Mouse (Mus musculus) heart, embryonic 11.5 days (tissue): ENCODE measurements around the gene Arl15. TPM values are rescaled to one million over a fixed set of nuclear protein-coding genes. Genes with fewer than 3 reads are reported as not detected.

Experiments used
- ATAC-seq: fragments of 200-750 bp; cut with Nextera tagmentation; replicated peaks from 2 replicates; pipeline ENCODE4 v1.8.0; 2017; ENCODE audit warnings: moderate library complexity; ENCODE audit not compliant: insufficient number of reproducible peaks, low FRiP score, low TSS enrichment
- H3K27ac ChIP-seq: fragments of 300-500 bp; sonication (generic); 2 replicates; pipeline ENCODE4 v1.5.1; 2014; ENCODE audit warnings: mild to moderate bottlenecking, low read depth, low read length
- H3K27me3 ChIP-seq: fragments of 300-500 bp; sonication (generic); 2 replicates; pipeline ENCODE4 v1.6.1; 2014; ENCODE audit warnings: mild to moderate bottlenecking, low read length, mixed read lengths; ENCODE audit not compliant: control insufficient read depth, insufficient read depth
- H3K36me3 ChIP-seq: fragments of 300-500 bp; sonication (generic); 2 replicates; pipeline ENCODE4 v1.6.1; 2014; ENCODE audit warnings: mild to moderate bottlenecking, low read length, moderate library complexity, mixed read lengths; ENCODE audit not compliant: control insufficient read depth, insufficient read depth
- H3K4me1 ChIP-seq: fragments of 300-500 bp; sonication (generic); 2 replicates; pipeline ENCODE4 v1.6.1; 2014; ENCODE audit warnings: low read length; ENCODE audit not compliant: control insufficient read depth, insufficient read depth
- H3K4me2 ChIP-seq: fragments of 300-500 bp; sonication (generic); 2 replicates; pipeline ENCODE4 v1.6.1; 2014; ENCODE audit warnings: mild to moderate bottlenecking, moderate library complexity
- H3K4me3 ChIP-seq: fragments of 300-500 bp; sonication (generic); 2 replicates; pipeline ENCODE4 v1.5.1; 2014; ENCODE audit warnings: low read depth, low read length
- H3K9ac ChIP-seq: fragments of 300-500 bp; sonication (generic); 2 replicates; pipeline ENCODE4 v1.6.1; 2014; ENCODE audit warnings: mild to moderate bottlenecking, low read depth, low read length, moderate library complexity
- H3K9me3 ChIP-seq: fragments of 300-500 bp; sonication (generic); replicated peaks from 2 replicates; pipeline ENCODE4 v1.6.1; 2016; ENCODE audit warnings: low read length; ENCODE audit not compliant: control insufficient read depth
- WGBS: fragments of 180-500 bp; shearing (Covaris S2); extraction: QIAGEN DNeasy Blood & Tissue Kit; methylation state at CpG from one replicate; pipeline ENCODE4 v1.1.7; 2014; ENCODE audit not compliant: insufficient replicate concordance; 5-methylcytosine and 5-hydroxymethylcytosine counted together
- polyA plus RNA-seq: library from polyadenylated mRNA; unstranded; fragments of >200 nt; fragmentation: Nextera tagmentation; extraction: Ambion mirVana; gene quantifications from 2 replicates; pipeline ENCODE4 v1.2.1, GENCODE M21; 2014

The Arl15 gene
- polyA plus RNA-seq, 1 experiment from 2014 or later, result 10.1 TPM

DNA sequence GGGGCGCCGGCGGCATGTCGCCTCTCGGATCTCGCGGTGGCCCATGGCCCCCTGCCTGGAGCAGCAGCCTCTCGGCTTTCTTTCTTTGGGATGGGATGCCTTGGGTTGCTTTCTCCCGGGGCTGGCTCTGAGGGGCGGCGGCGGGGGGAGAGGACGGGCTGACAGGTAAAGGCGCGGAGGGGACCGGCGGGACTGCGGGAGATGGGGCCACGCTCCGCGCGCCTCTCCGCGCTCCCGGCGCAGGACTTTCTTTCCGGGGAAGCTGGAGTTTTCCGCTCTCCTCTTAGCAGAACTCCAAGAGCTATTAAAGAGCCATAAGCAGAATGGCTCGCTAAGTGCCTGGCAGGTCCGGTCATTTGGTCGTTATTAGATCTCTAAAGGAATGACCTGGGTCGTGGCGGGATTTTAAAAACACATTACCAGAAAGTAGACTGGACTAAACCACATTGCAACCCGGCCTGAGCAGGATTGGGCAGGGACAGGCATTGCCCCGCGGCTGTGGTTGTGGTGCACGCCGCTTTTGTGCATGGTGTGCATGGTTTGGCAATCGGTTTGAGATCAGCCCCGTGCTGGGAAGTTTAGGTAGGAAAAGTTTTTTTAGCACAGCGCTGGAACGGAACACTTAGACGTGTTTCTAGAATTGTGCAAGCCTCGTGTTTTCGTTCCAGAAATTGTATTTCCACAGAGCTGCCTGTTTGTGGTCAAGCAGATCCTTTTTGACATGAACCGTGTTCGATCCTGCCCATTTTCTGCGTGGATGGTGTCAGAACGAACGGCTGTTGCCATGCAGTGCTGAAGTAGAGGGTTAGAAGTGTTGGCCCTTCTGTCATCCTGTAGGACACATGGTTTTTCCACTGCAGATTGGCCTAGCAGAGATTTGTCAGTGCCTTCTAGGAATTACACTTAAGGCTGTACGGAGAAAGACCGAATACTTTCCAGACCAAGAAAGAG is 675 bp downstream of the Arl15 start:
- H3K27me3 ChIP-seq, result no peaks in the 10 kb centered on the region
- no peaks in the 10 kb centered on the region for H3K36me3 ChIP-seq
- peak overlapping the region; percentile 87 for H3K4me2 ChIP-seq
- 2% methylated on average over 52 of the region's 52 CpGs for WGBS
- H3K9me3 ChIP-seq, result no peaks in the 10 kb centered on the region
- peak overlapping the region; percentile 93 for H3K9ac ChIP-seq
- H3K4me3 ChIP-seq, result peak overlapping the region; percentile 91
- ATAC-seq, result peak; percentile 42; the same call in 1 of the 2 replicates
- peak overlapping the region; percentile 93 for H3K27ac ChIP-seq
- H3K4me1 ChIP-seq, result peaks cover 22% of the 10 kb centered on the region

DNA sequence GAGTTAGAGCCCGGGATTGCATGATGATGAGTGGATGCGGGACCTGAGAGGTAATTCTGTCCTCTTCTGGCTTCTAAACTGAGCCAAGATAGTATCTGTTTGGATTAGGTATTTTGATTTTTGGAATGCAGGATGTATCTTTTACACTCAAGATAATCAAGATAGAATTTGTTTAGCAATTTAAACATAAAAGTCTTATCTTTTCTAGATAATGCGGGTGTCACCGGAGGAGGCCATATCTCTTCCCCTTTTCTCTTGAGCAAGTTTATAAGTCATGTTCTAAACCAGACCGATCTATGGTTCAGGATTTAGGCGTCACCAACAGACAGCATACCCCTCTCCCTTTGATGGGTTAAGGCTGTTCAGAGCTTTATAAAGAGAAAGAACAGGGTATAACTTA is 3.1 kb downstream of the Arl15 start:
- no peak overlapping the region; the same call in 1 of the 2 replicates for H3K4me2 ChIP-seq
- no peak for ATAC-seq
- 71% methylated on average over 6 of the region's 6 CpGs for WGBS

DNA sequence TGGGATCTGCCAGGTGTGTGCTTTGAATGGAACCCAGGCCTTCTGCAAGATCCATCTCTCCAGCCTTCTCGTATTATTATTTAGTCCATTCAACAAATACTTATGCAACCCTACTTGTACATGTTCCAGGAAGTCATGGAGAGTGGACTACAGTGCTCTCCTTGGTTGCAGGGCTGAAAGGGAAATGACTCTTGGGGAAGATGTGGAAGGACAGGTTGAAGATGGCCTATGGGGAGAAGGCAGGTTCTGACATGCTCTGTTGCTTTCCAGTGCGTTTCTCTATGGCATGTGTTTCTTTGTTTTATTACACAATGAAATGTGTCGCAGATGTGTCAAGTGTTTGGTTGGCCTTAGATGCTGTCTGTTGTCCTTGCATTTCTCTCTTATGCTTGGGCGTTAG is 5.1 kb downstream of the Arl15 start:
- Histone ChIP-seq H3K4me1 (peaks cover 22% of the 10 kb centered on the region), H3K36me3 (no peaks in the 10 kb centered on the region), H3K27me3 (no peaks in the 10 kb centered on the region), H3K9ac (no peak overlapping the region), H3K4me3 (no peak overlapping the region), H3K27ac (no peak overlapping the region), H3K4me2 (no peak overlapping the region), H3K9me3 (no peaks in the 10 kb centered on the region)
- no peak for ATAC-seq
- 91% methylated on average over 4 of the region's 4 CpGs for WGBS

More for the DNA sequence above, 3.1 kb downstream of the Arl15 start:
- Histone ChIP-seq H3K36me3 (no peaks in the 10 kb centered on the region), H3K4me1 (peaks cover 22% of the 10 kb centered on the region), H3K4me3 (no peak overlapping the region), H3K27me3 (no peaks in the 10 kb centered on the region), H3K9me3 (no peaks in the 10 kb centered on the region), H3K27ac (no peak overlapping the region), H3K9ac (no peak overlapping the region)

DNA sequence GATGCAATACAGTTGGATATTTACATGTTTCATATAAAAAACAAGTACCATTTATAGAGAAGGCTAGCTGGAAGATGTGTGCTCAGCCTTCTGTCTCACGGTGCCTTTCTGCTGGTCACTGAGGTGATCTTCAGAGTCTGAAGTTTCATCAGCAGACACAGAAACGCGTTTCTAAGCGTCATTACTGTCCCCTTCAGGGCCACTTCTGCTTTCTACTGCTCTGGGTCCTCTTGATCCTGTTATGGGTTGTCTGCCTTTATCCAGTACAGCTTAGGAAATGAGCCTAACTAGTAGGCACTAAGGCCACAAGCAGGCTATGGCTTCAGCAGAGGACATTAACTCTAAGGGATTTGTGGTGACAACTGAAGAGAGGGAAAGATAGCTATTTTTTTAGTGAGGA is 5.9 kb downstream of the Arl15 start:
- no peak overlapping the region for H3K9ac ChIP-seq
- H3K27me3 ChIP-seq, result no peaks in the 10 kb centered on the region
- ATAC-seq, result no peak
- 88% methylated on average over 4 of the region's 4 CpGs for WGBS
- no peaks in the 10 kb centered on the region for H3K9me3 ChIP-seq
- H3K27ac ChIP-seq, result no peak overlapping the region
- H3K4me3 ChIP-seq, result no peak overlapping the region
- no peak overlapping the region for H3K4me2 ChIP-seq
- no peaks in the 10 kb centered on the region for H3K36me3 ChIP-seq
- peaks cover 21% of the 10 kb centered on the region for H3K4me1 ChIP-seq

DNA sequence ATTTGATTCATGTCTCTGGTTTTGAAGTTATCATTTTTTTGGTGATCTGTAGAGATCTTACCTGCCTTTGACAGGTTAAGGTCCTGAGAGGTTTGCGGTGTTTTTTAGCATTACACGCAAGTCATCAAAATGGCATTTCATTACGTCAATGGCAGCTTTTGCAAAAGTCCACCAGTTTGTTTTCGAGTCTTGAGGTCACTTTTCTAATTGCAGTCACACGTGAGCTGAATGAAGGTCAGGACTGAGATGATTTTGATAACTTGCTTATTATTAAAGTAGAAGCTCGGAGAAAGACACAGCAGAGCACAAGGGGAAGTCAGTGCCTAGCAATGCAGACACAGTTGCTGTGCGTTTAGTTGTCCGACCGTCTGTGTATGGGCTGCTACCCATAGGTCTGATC is 8.3 kb downstream of the Arl15 start:
- no peak for ATAC-seq
- Histone ChIP-seq H3K36me3 (no peaks in the 10 kb centered on the region), H3K27ac (no peak overlapping the region), H3K27me3 (no peaks in the 10 kb centered on the region), H3K4me1 (no peaks in the 10 kb centered on the region), H3K4me2 (no peak overlapping the region), H3K9ac (no peak overlapping the region), H3K4me3 (no peak overlapping the region), H3K9me3 (no peaks in the 10 kb centered on the region)
- 86% methylated on average over 9 of the region's 9 CpGs for WGBS

DNA sequence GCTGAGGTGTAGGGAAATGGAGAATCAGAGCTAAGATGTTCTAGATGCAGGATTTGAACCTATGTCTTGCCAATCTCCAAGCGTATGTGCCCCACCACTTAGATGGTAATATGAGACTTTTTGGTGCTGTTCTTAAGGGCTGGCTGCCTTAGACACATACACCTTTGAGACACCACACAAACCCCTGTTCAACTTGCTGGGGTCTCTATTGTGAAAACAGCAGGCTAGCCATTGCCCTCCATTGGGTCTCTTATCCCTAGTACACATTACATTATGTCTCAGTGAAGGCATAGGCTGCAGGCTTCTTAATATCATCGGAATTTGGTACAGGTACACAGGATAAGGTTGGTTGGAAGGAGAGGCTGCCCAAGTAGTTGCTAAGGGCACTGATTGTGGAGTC is 16.8 kb downstream of the Arl15 start:
- 88% methylated on average over 2 of the region's 2 CpGs for WGBS
- H3K4me3 ChIP-seq, result no peak overlapping the region
- no peak overlapping the region for H3K4me2 ChIP-seq
- H3K27me3 ChIP-seq, result no peaks in the 10 kb centered on the region
- no peak overlapping the region for H3K27ac ChIP-seq
- H3K9ac ChIP-seq, result no peak overlapping the region
- H3K4me1 ChIP-seq, result peaks cover 24% of the 10 kb centered on the region
- ATAC-seq, result no peak
- H3K9me3 ChIP-seq, result no peaks in the 10 kb centered on the region
- no peaks in the 10 kb centered on the region for H3K36me3 ChIP-seq

DNA sequence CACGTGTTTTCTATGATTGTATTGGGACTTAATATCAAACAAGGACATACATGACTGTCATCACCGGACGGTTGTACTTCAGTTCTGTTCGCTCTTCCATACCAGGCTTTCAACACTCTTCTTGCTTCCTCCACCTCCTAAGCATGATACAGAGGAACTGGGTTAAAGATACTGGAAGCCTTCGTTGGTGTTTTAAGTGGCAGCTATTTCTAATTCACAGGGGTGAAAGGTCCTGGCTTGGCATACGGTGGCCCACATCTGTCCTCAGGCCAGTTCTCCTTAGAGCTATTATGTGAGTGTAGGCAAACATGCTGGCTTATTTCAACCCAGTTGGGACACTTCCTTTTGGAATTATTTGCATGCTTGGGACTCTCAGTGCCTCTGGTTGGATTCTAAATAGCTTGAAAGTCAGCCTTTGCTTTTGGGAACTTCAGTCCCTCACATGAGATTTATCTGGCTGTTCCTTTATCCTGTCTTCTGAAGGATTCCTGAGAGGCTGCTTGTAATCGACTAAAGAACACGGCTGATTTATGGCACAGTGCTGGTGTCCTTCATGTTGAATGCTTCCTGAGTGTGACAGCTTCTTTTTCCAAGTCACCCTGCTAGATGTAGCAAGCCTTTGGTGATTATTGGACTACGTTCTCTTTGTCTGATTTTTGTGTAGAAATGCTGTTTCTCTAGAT is 17.7 kb downstream of the Arl15 start:
- Histone ChIP-seq H3K4me2 (no peak overlapping the region), H3K9ac (no peak overlapping the region), H3K9me3 (no peaks in the 10 kb centered on the region), H3K4me1 (peaks cover 25% of the 10 kb centered on the region), H3K27ac (peak overlapping the region; percentile 62), H3K4me3 (no peak overlapping the region), H3K36me3 (no peaks in the 10 kb centered on the region), H3K27me3 (no peaks in the 10 kb centered on the region)
- 31% methylated on average over 9 of the region's 9 CpGs for WGBS
- no peak for ATAC-seq

DNA sequence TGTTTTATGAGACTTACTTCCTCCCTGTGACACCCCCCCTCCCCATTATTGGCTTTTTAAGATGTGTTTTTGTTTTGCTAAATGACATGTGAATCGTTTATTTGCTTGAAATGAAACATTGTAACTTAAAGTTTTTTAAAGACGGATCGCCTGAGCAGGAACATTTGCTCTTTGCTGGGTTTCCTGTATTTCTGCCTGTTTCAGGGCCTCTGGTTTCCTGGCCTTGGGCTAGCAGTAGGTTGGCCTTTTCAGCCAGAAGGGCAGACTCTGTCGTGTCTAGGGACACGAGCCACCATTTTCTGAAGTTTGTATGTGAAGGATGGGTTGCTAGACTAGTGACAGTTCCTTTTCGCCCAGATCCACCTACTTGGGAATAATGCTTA is 18.3 kb downstream of the Arl15 start:
- Histone ChIP-seq H3K36me3 (no peaks in the 10 kb centered on the region), H3K27ac (peak overlapping the region; percentile 62), H3K4me2 (no peak overlapping the region), H3K4me3 (no peak overlapping the region), H3K9ac (no peak overlapping the region), H3K9me3 (no peaks in the 10 kb centered on the region), H3K4me1 (peaks cover 25% of the 10 kb centered on the region), H3K27me3 (no peaks in the 10 kb centered on the region)
- no peak for ATAC-seq
- 64% methylated on average over 6 of the region's 6 CpGs for WGBS
